Mouse (Mus musculus): Measurements from ENCODE around the gene Zfp874a. TPM values are rescaled to one million over a fixed set of nuclear protein-coding genes. Genes with fewer than 3 reads are reported as not detected.
"Not testable (repeated sequence)": the region's sequence is repeated elsewhere in the genome, so short reads cannot be mapped to it uniquely, and the experiment has no call there.

Zfp874a gene
- polyA plus RNA-seq, 1 experiment from 2014 or later = 7.5 TPM

DNA sequence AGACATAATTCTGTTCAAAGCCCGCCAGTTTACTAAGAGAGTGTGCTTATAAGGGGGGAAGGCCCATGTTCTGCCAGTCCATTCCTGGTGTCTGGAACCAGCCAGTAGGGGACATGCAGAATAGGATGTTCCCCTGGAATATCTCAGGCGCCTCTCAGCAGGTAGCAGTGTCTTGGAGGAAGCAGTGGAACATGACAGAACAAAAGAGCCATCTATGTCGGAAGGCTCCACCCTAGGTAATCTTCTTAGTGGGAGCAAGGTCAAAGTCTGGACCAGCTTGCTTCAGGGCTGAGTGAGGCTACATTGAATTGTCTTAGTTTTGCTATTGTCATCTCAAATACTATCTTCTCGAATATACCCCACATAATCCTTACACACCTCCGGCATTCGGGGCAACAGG lies 35.7 kb downstream of the Zfp874a start:
- H3K27me3 ChIP-seq (ENCODE audit: control insufficient read depth, insufficient read depth, low read length) = no peaks in the 10 kb centered on the region
- H3K9ac ChIP-seq (ENCODE audit: low read length) = no peak overlapping the region
- WGBS = 76% methylated on average over 6 of the region's 6 CpGs
- DNase-seq (ENCODE audit: low spot score, missing footprints) = no peak
- no peak overlapping the region for H3K4me3 ChIP-seq (ENCODE audit: low read depth, low read length)
- H3K27ac ChIP-seq (ENCODE audit: low read depth, low read length) = no peak overlapping the region
- no peak for ATAC-seq (ENCODE audit: low FRiP score)
- H3K9me3 ChIP-seq (ENCODE audit: control insufficient read depth, low read length) = no peaks in the 10 kb centered on the region
- no peak overlapping the region for H3K4me2 ChIP-seq
- no peaks in the 10 kb centered on the region for H3K36me3 ChIP-seq (ENCODE audit: control insufficient read depth, insufficient read depth, low read length)
- H3K4me1 ChIP-seq (ENCODE audit: control insufficient read depth, insufficient read depth, low read length) = no peaks in the 10 kb centered on the region

- H3K9ac ChIP-seq (ENCODE audit: low read length); H3K27me3 ChIP-seq (ENCODE audit: control insufficient read depth, insufficient read depth, low read length); H3K9me3 ChIP-seq (ENCODE audit: control insufficient read depth, low read length); H3K4me2 ChIP-seq; H3K27ac ChIP-seq (ENCODE audit: low read depth, low read length); ATAC-seq (ENCODE audit: low FRiP score); DNase-seq (ENCODE audit: low spot score, missing footprints); H3K36me3 ChIP-seq (ENCODE audit: control insufficient read depth, insufficient read depth, low read length); H3K4me1 ChIP-seq (ENCODE audit: control insufficient read depth, insufficient read depth, low read length); H3K4me3 ChIP-seq (ENCODE audit: low read depth, low read length): not testable (repeated sequence)
- WGBS = 84% methylated on average over 3 of the region's 3 CpGs
These were observed 37.8 kb downstream of the Zfp874a start for GRCm38 (mm10) chr13:67413634-67414033.

GRCm38 (mm10) chr13:67399183-67399903 lies 52.1 kb downstream of the Zfp874a start, which contains the start of gene Zfp429:
Gene Zfp429 (minus strand): TSS chr13:67399819.
- H3K27ac ChIP-seq (ENCODE audit: low read depth, low read length); H3K27me3 ChIP-seq (ENCODE audit: control insufficient read depth, insufficient read depth, low read length); H3K4me1 ChIP-seq (ENCODE audit: control insufficient read depth, insufficient read depth, low read length); H3K36me3 ChIP-seq (ENCODE audit: control insufficient read depth, insufficient read depth, low read length); H3K9me3 ChIP-seq (ENCODE audit: control insufficient read depth, low read length): not testable (repeated sequence)
- Histone ChIP-seq H3K4me3 (ENCODE audit: low read depth, low read length) (peak within 1 kb of the TSS; percentile 48), H3K4me2 (peak within 1 kb of the TSS; percentile 45), H3K9ac (ENCODE audit: low read length) (peak within 1 kb of the TSS; percentile 48; the same call in 1 of the 2 replicates)
- ATAC-seq (ENCODE audit: low FRiP score) (peak; percentile 97), DNase-seq (ENCODE audit: low spot score, missing footprints) (peak; percentile 94)
- 3% methylated on average over 14 of the region's 16 CpGs for WGBS

DNA sequence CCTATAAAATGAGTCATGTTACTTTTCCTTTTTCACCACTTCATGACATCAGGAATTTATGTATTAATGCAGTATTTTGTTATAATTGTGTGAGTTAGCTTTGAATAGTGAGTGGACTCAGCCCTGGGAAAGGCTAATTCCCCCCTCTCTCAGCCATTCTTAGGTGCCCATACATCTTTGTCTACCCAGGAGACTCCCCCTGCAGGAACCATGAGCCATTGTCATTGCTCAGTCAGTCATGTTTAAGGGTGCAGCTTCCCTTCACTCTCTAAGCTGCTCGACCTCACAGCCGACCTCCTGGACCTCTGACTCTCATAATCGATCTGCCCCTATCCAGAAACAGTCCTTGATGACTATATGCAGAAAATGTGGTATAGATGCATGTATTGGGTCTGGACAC lies 75.2 kb downstream of the Zfp874a start:
- WGBS = 73% methylated on average over 3 of the region's 3 CpGs
- H3K36me3 ChIP-seq (ENCODE audit: control insufficient read depth, insufficient read depth, low read length); H3K27ac ChIP-seq (ENCODE audit: low read depth, low read length); ATAC-seq (ENCODE audit: low FRiP score); H3K4me3 ChIP-seq (ENCODE audit: low read depth, low read length); H3K4me1 ChIP-seq (ENCODE audit: control insufficient read depth, insufficient read depth, low read length); H3K27me3 ChIP-seq (ENCODE audit: control insufficient read depth, insufficient read depth, low read length); H3K9ac ChIP-seq (ENCODE audit: low read length); H3K4me2 ChIP-seq; H3K9me3 ChIP-seq (ENCODE audit: control insufficient read depth, low read length); DNase-seq (ENCODE audit: low spot score, missing footprints): not testable (repeated sequence)

GRCm38 (mm10) chr13:67375050-67375911 lies 76.1 kb downstream of the Zfp874a start, which contains the start of the genes Gm28041 and Zfp456:
Gene Gm28041 (minus strand): TSS chr13:67375733.
Gene Zfp456 (minus strand): TSS chr13:67375810.
- H3K9ac ChIP-seq (ENCODE audit: low read length); H3K9me3 ChIP-seq (ENCODE audit: control insufficient read depth, low read length); H3K27me3 ChIP-seq (ENCODE audit: control insufficient read depth, insufficient read depth, low read length); H3K27ac ChIP-seq (ENCODE audit: low read depth, low read length); H3K36me3 ChIP-seq (ENCODE audit: control insufficient read depth, insufficient read depth, low read length); H3K4me1 ChIP-seq (ENCODE audit: control insufficient read depth, insufficient read depth, low read length): not testable (repeated sequence)
- 20% methylated on average over 13 of the region's 15 CpGs for WGBS
- DNase-seq (ENCODE audit: low spot score, missing footprints) (peak; percentile 93), ATAC-seq (ENCODE audit: low FRiP score) (peak; percentile 92)
- peak within 1 kb of the TSS; percentile 46 for H3K4me2 ChIP-seq
- peak within 1 kb of the TSS; percentile 29 for H3K4me3 ChIP-seq (ENCODE audit: low read depth, low read length)

Other genes starting within 250 kb of the Zfp874a start
- gene Zfp458, start 173.2 kb downstream of the Zfp874a start, polyA plus RNA-seq (2014; fragmentation: Nextera tagmentation; extraction: Ambion mirVana) = 2.6 and 2.9 TPM in 2 replicates
- gene Zfp457, start 145.1 kb downstream of the Zfp874a start, polyA plus RNA-seq (2014; fragmentation: Nextera tagmentation; extraction: Ambion mirVana) = 0.12 and 0.40 TPM in 2 replicates
- gene Zfp595, start 119.1 kb downstream of the Zfp874a start, polyA plus RNA-seq (2014; fragmentation: Nextera tagmentation; extraction: Ambion mirVana) = 2.1 and 2.5 TPM in 2 replicates
- not detected in 2 replicates for gene Gm28044, start 91.1 kb downstream of the Zfp874a start, polyA plus RNA-seq (2014; fragmentation: Nextera tagmentation; extraction: Ambion mirVana)
- 1.1 and 1.2 TPM in 2 replicates for gene Zfp953, start 91.0 kb downstream of the Zfp874a start, polyA plus RNA-seq (2014; fragmentation: Nextera tagmentation; extraction: Ambion mirVana)
- gene Gm28041, start 75.9 kb downstream of the Zfp874a start, polyA plus RNA-seq (2014; fragmentation: Nextera tagmentation; extraction: Ambion mirVana) = 0.41 TPM in 1 of 2 replicates, not detected in the other
- gene Zfp456, start 75.8 kb downstream of the Zfp874a start, polyA plus RNA-seq (2014; fragmentation: Nextera tagmentation; extraction: Ambion mirVana) = 0.92 and 1.3 TPM in 2 replicates
- gene Zfp429, start 51.8 kb downstream of the Zfp874a start, polyA plus RNA-seq (2014; fragmentation: Nextera tagmentation; extraction: Ambion mirVana) = 3.6 and 4.0 TPM in 2 replicates
- 0.26 and 1.3 TPM in 2 replicates for gene Zfp459, start 30.2 kb downstream of the Zfp874a start, polyA plus RNA-seq (2014; fragmentation: Nextera tagmentation; extraction: Ambion mirVana)
- gene Zfp874b, start 32.6 kb upstream of the Zfp874a start, polyA plus RNA-seq (2014; fragmentation: Nextera tagmentation; extraction: Ambion mirVana) = 1.2 and 1.9 TPM in 2 replicates
- gene Zfp58, start 48.9 kb upstream of the Zfp874a start, polyA plus RNA-seq (2014; fragmentation: Nextera tagmentation; extraction: Ambion mirVana) = 17.9 and 19.6 TPM in 2 replicates
- not detected in 2 replicates for gene Gm26965, start 74.5 kb upstream of the Zfp874a start, polyA plus RNA-seq (2014; fragmentation: Nextera tagmentation; extraction: Ambion mirVana)
- 31.7 and 34.9 TPM in 2 replicates for gene Zfp87, start 74.6 kb upstream of the Zfp874a start, polyA plus RNA-seq (2014; fragmentation: Nextera tagmentation; extraction: Ambion mirVana)
- 18.8 and 21.4 TPM in 2 replicates for gene Zfp748, start 102.2 kb upstream of the Zfp874a start, polyA plus RNA-seq (2014; fragmentation: Nextera tagmentation; extraction: Ambion mirVana)
- gene Zfp729b, start 158.1 kb upstream of the Zfp874a start, polyA plus RNA-seq (2014; fragmentation: Nextera tagmentation; extraction: Ambion mirVana) = 4.7 and 5.3 TPM in 2 replicates
- 0.27 TPM in 1 of 2 replicates, not detected in the other for gene Gm49345, start 186.1 kb upstream of the Zfp874a start, polyA plus RNA-seq (2014; fragmentation: Nextera tagmentation; extraction: Ambion mirVana)
- gene Zfp729a, start 186.2 kb upstream of the Zfp874a start, polyA plus RNA-seq (2014; fragmentation: Nextera tagmentation; extraction: Ambion mirVana) = 2.6 and 5.0 TPM in 2 replicates
- gene Zfp738, start 235.4 kb upstream of the Zfp874a start, polyA plus RNA-seq (2014; fragmentation: Nextera tagmentation; extraction: Ambion mirVana) = 10.5 and 13.4 TPM in 2 replicates

Data from midbrain, embryonic 11.5 days (tissue).